Mouse (Mus musculus) hindbrain, embryonic 10.5 days (tissue): ENCODE data around the gene Gm29666. TPM values are rescaled to one million over a fixed set of nuclear protein-coding genes. Genes with fewer than 3 reads are reported as not detected.

Source experiments
- DNase-seq: peaks from one replicate; pipeline ENCODE4 v3.0.0-alpha.2; 2017; ENCODE audit warnings: low spot score
- H3K27ac ChIP-seq: fragments of 300-500 bp; sonication (generic); 2 replicates; pipeline ENCODE4 v1.5.1; 2016; ENCODE audit warnings: mild to moderate bottlenecking, moderate library complexity
- H3K27me3 ChIP-seq: fragments of 300-500 bp; sonication (generic); 2 replicates; pipeline ENCODE4 v1.6.1; 2016; ENCODE audit warnings: mild to moderate bottlenecking; ENCODE audit not compliant: poor library complexity, insufficient read depth, severe bottlenecking
- H3K36me3 ChIP-seq: fragments of 300-500 bp; sonication (generic); 2 replicates; pipeline ENCODE4 v1.6.1; 2016; ENCODE audit warnings: mild to moderate bottlenecking, moderate library complexity
- H3K4me1 ChIP-seq: fragments of 300-500 bp; sonication (generic); replicated peaks from 2 replicates; pipeline ENCODE4 v1.6.1; 2016; ENCODE audit warnings: mild to moderate bottlenecking
- H3K4me3 ChIP-seq: fragments of 300-500 bp; sonication (generic); 2 replicates; pipeline ENCODE4 v1.5.1; 2016; ENCODE audit warnings: mild to moderate bottlenecking, moderate library complexity
- H3K9me3 ChIP-seq: fragments of 300-500 bp; sonication (generic); 2 replicates; pipeline ENCODE4 v1.6.1; 2016; ENCODE audit warnings: mild to moderate bottlenecking, moderate library complexity
- WGBS: fragments of 180-500 bp; shearing (Covaris S2); methylation state at CpG from one replicate; pipeline ENCODE4 v1.1.7; 2016; 5-methylcytosine and 5-hydroxymethylcytosine counted together
- polyA plus RNA-seq: library from polyadenylated mRNA; unstranded; fragments of >200 nt; fragmentation: Nextera tagmentation; extraction: Ambion mirVana; gene quantifications from 2 replicates; pipeline ENCODE4 v1.2.1, GENCODE M21; 2016

Gene Gm29666
- 0.90 and 1.2 TPM in 2 replicates for polyA plus RNA-seq

- no peak for DNase-seq
- Histone ChIP-seq H3K27me3 (no peaks in the 10 kb centered on the region), H3K36me3 (peaks cover 6% of the 10 kb centered on the region; the same call in 1 of the 2 replicates), H3K9me3 (no peaks in the 10 kb centered on the region), H3K4me3 (no peak within 1 kb of the TSS), H3K4me1 (peaks cover 24% of the 10 kb centered on the region), H3K27ac (no peak within 1 kb of the TSS)
- 93% methylated on average over 3 of the region's 3 CpGs for WGBS
Observed at GRCm38 (mm10) chr15:84919938-84920337, at the start of gene Gm29666. Gene Gm29666, minus strand, starts transcription at chr15:84920038.

GRCm38 (mm10) chr15:84968534-84968933 lies 48.7 kb upstream of the Gm29666 start:
- WGBS: 91% methylated on average over 4 of the region's 4 CpGs

GRCm38 (mm10) chr15:84965575-84966360 lies 45.9 kb upstream of the Gm29666 start:
- Histone ChIP-seq H3K27me3 (no peaks in the 10 kb centered on the region), H3K36me3 (peaks cover 16% of the 10 kb centered on the region), H3K27ac (no peak overlapping the region), H3K4me3 (no peak overlapping the region), H3K4me1 (peaks cover 5% of the 10 kb centered on the region), H3K9me3 (no peaks in the 10 kb centered on the region)
- WGBS: 64% methylated on average over 7 of the region's 7 CpGs
- DNase-seq: peak; percentile 58

More at GRCm38 (mm10) chr15:84968534-84968933, 48.7 kb upstream of the Gm29666 start:
- Histone ChIP-seq H3K4me3 (no peak overlapping the region), H3K27ac (no peak overlapping the region), H3K4me1 (peaks cover 12% of the 10 kb centered on the region), H3K9me3 (no peaks in the 10 kb centered on the region), H3K36me3 (peaks cover 20% of the 10 kb centered on the region), H3K27me3 (no peaks in the 10 kb centered on the region)
- DNase-seq: no peak

GRCm38 (mm10) chr15:84964771-84965170 lies 44.9 kb upstream of the Gm29666 start:
- WGBS: 78% methylated on average over 5 of the region's 5 CpGs
- H3K27me3 ChIP-seq: no peaks in the 10 kb centered on the region
- peaks cover 11% of the 10 kb centered on the region for H3K4me1 ChIP-seq
- no peak overlapping the region for H3K4me3 ChIP-seq
- peaks cover 13% of the 10 kb centered on the region for H3K36me3 ChIP-seq
- no peak for DNase-seq
- no peak overlapping the region for H3K27ac ChIP-seq
- H3K9me3 ChIP-seq: no peaks in the 10 kb centered on the region

- peaks cover 26% of the 10 kb centered on the region for H3K4me1 ChIP-seq
- H3K27ac ChIP-seq: no peak overlapping the region
- DNase-seq: no peak
- H3K4me3 ChIP-seq: no peak overlapping the region
- WGBS: 92% methylated on average over 2 of the region's 2 CpGs
- H3K27me3 ChIP-seq: no peaks in the 10 kb centered on the region
- H3K9me3 ChIP-seq: no peaks in the 10 kb centered on the region
- H3K36me3 ChIP-seq: peaks cover 29% of the 10 kb centered on the region
Observed at GRCm38 (mm10) chr15:84962518-84962917, 42.7 kb upstream of the Gm29666 start.

GRCm38 (mm10) chr15:84960692-84961091 lies 40.9 kb upstream of the Gm29666 start:
- Histone ChIP-seq H3K27me3 (no peaks in the 10 kb centered on the region), H3K4me3 (no peak overlapping the region), H3K4me1 (peaks cover 24% of the 10 kb centered on the region), H3K36me3 (peaks cover 46% of the 10 kb centered on the region), H3K9me3 (no peaks in the 10 kb centered on the region), H3K27ac (0 out of 2 replicates have a peak overlapping the region, but pooled peaks have one; percentile 45)
- DNase-seq: no peak
- 26% methylated on average over 8 of the region's 8 CpGs for WGBS

GRCm38 (mm10) chr15:84959891-84960290 lies 40.1 kb upstream of the Gm29666 start:
- 89% methylated on average over 6 of the region's 6 CpGs for WGBS
- Histone ChIP-seq H3K36me3 (peaks cover 54% of the 10 kb centered on the region), H3K27me3 (no peaks in the 10 kb centered on the region), H3K4me1 (peaks cover 24% of the 10 kb centered on the region), H3K9me3 (no peaks in the 10 kb centered on the region), H3K4me3 (no peak overlapping the region), H3K27ac (no peak overlapping the region)
- no peak for DNase-seq

GRCm38 (mm10) chr15:84958331-84958730 lies 38.5 kb upstream of the Gm29666 start:
- H3K27ac ChIP-seq: no peak overlapping the region
- DNase-seq: no peak
- WGBS: 81% methylated on average over 3 of the region's 3 CpGs
- peaks cover 24% of the 10 kb centered on the region for H3K4me1 ChIP-seq
- H3K4me3 ChIP-seq: no peak overlapping the region
- no peaks in the 10 kb centered on the region for H3K27me3 ChIP-seq
- H3K9me3 ChIP-seq: no peaks in the 10 kb centered on the region
- H3K36me3 ChIP-seq: peaks cover 69% of the 10 kb centered on the region

GRCm38 (mm10) chr15:84957851-84958250 lies 38.0 kb upstream of the Gm29666 start:
- no peak for DNase-seq
- Histone ChIP-seq H3K9me3 (no peaks in the 10 kb centered on the region), H3K36me3 (peaks cover 74% of the 10 kb centered on the region), H3K27ac (0 out of 2 replicates have a peak overlapping the region, but pooled peaks have one; percentile 12), H3K4me3 (no peak overlapping the region), H3K27me3 (no peaks in the 10 kb centered on the region), H3K4me1 (peaks cover 24% of the 10 kb centered on the region)
- WGBS: 43% methylated on average over 3 of the region's 3 CpGs

- Histone ChIP-seq H3K36me3 (peaks cover 99% of the 10 kb centered on the region), H3K27ac (no peak overlapping the region), H3K4me1 (peaks cover 12% of the 10 kb centered on the region), H3K27me3 (no peaks in the 10 kb centered on the region), H3K4me3 (no peak overlapping the region), H3K9me3 (no peaks in the 10 kb centered on the region)
- no peak for DNase-seq
- WGBS: 97% methylated on average over 11 of the region's 11 CpGs
Observed at GRCm38 (mm10) chr15:84953259-84953658, 33.4 kb upstream of the Gm29666 start.

GRCm38 (mm10) chr15:84950053-84950452 lies 30.2 kb upstream of the Gm29666 start:
- 93% methylated on average over 4 of the region's 4 CpGs for WGBS
- H3K4me3 ChIP-seq: no peak overlapping the region
- H3K27ac ChIP-seq: no peak overlapping the region
- no peaks in the 10 kb centered on the region for H3K27me3 ChIP-seq
- H3K36me3 ChIP-seq: peaks cover 91% of the 10 kb centered on the region
- DNase-seq: no peak
- H3K9me3 ChIP-seq: no peaks in the 10 kb centered on the region
- 0 out of 2 replicates have a peak, but pooled peaks cover 4% of the 10 kb centered on the region for H3K4me1 ChIP-seq

- Histone ChIP-seq H3K27ac (no peak overlapping the region), H3K9me3 (no peaks in the 10 kb centered on the region), H3K4me3 (no peak overlapping the region), H3K4me1 (0 out of 2 replicates have a peak, but pooled peaks cover 4% of the 10 kb centered on the region), H3K27me3 (no peaks in the 10 kb centered on the region), H3K36me3 (peaks cover 80% of the 10 kb centered on the region)
- WGBS: 87% methylated on average over 14 of the region's 14 CpGs
- DNase-seq: no peak
Observed at GRCm38 (mm10) chr15:84948990-84949389, 29.2 kb upstream of the Gm29666 start.

GRCm38 (mm10) chr15:84944319-84944718 lies 24.5 kb upstream of the Gm29666 start:
- Histone ChIP-seq H3K4me1 (no peaks in the 10 kb centered on the region), H3K36me3 (peaks cover 77% of the 10 kb centered on the region), H3K4me3 (no peak overlapping the region), H3K9me3 (no peaks in the 10 kb centered on the region), H3K27ac (no peak overlapping the region), H3K27me3 (no peaks in the 10 kb centered on the region)
- 84% methylated on average over 5 of the region's 5 CpGs for WGBS
- DNase-seq: no peak
